Mouse (Mus musculus): ENCODE measurements around the gene Acad12. TPM values are rescaled to one million over a fixed set of nuclear protein-coding genes. Genes with fewer than 3 reads are reported as not detected.

Acad12 gene
- 6.9 TPM for polyA plus RNA-seq (2015; fragmentation: Illumina TruSeq; extraction: RNeasy Lipid Tissue Mini Kit (QIAGEN cat#74804); ENCODE audit: insufficient read depth, low replicate concordance)

DNA sequence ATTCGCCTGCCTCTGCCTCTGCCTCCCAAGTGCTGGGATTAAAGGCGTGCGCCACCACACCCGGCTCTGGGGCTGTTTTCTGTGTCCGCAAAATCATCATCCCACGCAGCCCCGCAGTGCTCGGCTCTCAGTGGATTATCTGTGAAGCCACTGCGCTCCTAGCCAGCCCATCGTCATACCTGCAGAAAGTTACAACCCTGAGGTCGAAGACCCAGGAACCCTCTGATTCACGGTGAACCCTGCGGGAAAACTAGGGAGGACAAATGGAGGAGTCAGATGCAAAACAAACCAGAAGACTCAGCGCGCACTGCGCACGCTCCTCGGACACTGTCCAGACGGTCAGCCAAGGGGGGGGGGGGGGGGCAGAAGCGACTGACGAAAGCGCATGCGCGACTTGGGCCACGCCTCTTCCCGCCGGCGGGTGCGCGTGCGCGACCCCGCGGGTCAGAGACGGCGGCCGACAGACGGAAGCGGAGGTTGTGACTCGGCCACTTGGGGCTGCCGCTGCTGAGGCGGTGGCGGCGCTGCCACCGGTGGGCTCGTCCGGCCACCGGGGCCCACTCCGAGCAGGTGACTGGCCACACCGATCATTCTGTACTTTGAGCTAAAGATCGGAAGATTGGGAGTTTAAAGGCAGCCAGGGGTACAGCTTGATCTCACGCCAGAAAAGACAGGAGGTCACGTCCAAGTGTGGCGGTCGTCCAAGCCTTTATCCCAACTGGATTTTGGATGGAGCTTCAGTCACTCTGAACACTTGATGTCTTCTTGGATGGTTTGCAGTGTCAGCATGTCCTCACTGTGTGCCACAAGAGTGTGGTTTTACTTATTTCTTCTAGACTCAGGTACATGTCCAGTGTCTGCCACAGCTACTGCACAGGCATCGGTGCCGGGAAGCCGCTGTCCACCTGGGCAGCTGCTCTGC is at the start of gene Acad12:
Gene Acad12 (minus strand): TSS at position 347 of the 922 bp plus-strand sequence.

GRCm38 (mm10) chr5:121660059-121660896 is 41.5 kb upstream of the Acad12 start, which contains the start of the genes Acad10 and Brap:
Gene Acad10 (minus strand): TSS chr5:121660514.
Gene Brap (plus strand): TSS chr5:121660563.

DNA sequence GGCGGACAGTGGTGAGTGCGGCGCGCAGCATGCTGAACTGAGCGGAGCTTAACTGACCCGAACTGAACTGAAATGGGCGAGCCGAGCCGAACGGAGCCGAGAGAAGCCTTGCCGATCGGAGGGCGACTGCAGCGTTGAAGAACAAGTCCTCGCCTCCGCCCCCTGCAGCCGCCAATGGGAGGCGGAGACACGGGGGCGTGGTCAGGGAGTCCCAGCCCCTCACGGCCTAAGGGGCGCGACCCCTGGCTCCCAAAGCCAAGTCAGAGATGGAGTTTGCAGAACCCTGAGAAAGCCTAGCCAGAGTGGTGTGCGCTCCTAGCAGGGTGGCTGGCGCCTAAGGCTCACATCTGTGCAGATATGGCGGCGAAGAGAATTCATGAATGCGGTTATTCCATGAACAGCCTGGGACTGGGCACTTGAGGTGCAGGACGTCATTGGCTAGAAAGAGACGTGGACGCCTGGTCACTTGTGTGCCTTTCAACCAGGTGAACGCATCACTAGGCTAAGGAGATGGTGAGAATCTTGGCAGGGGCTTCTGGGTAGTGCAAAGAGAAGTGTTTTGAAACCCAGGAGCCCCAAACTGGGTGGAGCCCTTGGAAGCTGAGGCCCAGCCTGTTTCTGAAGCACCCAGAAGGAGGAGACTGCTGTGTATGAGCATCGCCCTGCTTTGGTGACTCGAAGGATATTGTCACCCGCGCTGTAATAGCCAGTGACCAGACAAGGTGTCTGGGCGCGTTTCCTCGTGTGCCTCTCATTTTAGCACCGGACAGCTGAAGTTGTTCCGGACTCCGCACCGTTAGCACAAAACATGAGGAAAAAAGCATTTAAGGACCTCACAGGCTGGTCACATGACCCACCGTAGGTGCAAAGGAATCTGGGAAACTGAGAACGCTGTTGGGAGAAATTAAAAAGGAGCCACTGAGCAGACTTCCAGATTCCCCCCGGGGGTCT is 25.0 kb downstream of the Acad12 start, which contains the start of gene Aldh2:
Gene Aldh2 (minus strand): TSS at position 374 of the 951 bp plus-strand sequence.

Other genes starting within 250 kb of the Acad12 start
- gene Trafd1, start 233.3 kb downstream of the Acad12 start, polyA plus RNA-seq (2015; fragmentation: Illumina TruSeq; extraction: RNeasy Lipid Tissue Mini Kit (QIAGEN cat#74804); ENCODE audit: insufficient read depth, low replicate concordance): 96.6 TPM
- 31.1 TPM for gene Naa25, start 221.0 kb downstream of the Acad12 start, polyA plus RNA-seq (2015; fragmentation: Illumina TruSeq; extraction: RNeasy Lipid Tissue Mini Kit (QIAGEN cat#74804); ENCODE audit: insufficient read depth, low replicate concordance)
- 0.15 TPM for gene Tmem116, start 167.0 kb downstream of the Acad12 start, polyA plus RNA-seq (2015; fragmentation: Illumina TruSeq; extraction: RNeasy Lipid Tissue Mini Kit (QIAGEN cat#74804); ENCODE audit: insufficient read depth, low replicate concordance)
- gene Erp29, start 166.4 kb downstream of the Acad12 start, polyA plus RNA-seq (2015; fragmentation: Illumina TruSeq; extraction: RNeasy Lipid Tissue Mini Kit (QIAGEN cat#74804); ENCODE audit: insufficient read depth, low replicate concordance): 160 TPM
- not detected for gene Adam1b, start 115.5 kb downstream of the Acad12 start, polyA plus RNA-seq (2015; fragmentation: Illumina TruSeq; extraction: RNeasy Lipid Tissue Mini Kit (QIAGEN cat#74804); ENCODE audit: insufficient read depth, low replicate concordance)
- gene Adam1a, start 73.5 kb downstream of the Acad12 start, polyA plus RNA-seq (2015; fragmentation: Illumina TruSeq; extraction: RNeasy Lipid Tissue Mini Kit (QIAGEN cat#74804); ENCODE audit: insufficient read depth, low replicate concordance): 9.4 TPM
- not detected for gene Gm42878, start 73.5 kb downstream of the Acad12 start, polyA plus RNA-seq (2015; fragmentation: Illumina TruSeq; extraction: RNeasy Lipid Tissue Mini Kit (QIAGEN cat#74804); ENCODE audit: insufficient read depth, low replicate concordance)
- 119 TPM for gene Mapkapk5, start 73.0 kb downstream of the Acad12 start, polyA plus RNA-seq (2015; fragmentation: Illumina TruSeq; extraction: RNeasy Lipid Tissue Mini Kit (QIAGEN cat#74804); ENCODE audit: insufficient read depth, low replicate concordance)
- 192 TPM for gene Aldh2, start 25.1 kb downstream of the Acad12 start, polyA plus RNA-seq (2015; fragmentation: Illumina TruSeq; extraction: RNeasy Lipid Tissue Mini Kit (QIAGEN cat#74804); ENCODE audit: insufficient read depth, low replicate concordance)
- 3.7 TPM for gene Acad10, start 41.6 kb upstream of the Acad12 start, polyA plus RNA-seq (2015; fragmentation: Illumina TruSeq; extraction: RNeasy Lipid Tissue Mini Kit (QIAGEN cat#74804); ENCODE audit: insufficient read depth, low replicate concordance)
- gene Brap, start 41.6 kb upstream of the Acad12 start, polyA plus RNA-seq (2015; fragmentation: Illumina TruSeq; extraction: RNeasy Lipid Tissue Mini Kit (QIAGEN cat#74804); ENCODE audit: insufficient read depth, low replicate concordance): 47.5 TPM
- 57.8 TPM for gene Atxn2, start 92.4 kb upstream of the Acad12 start, polyA plus RNA-seq (2015; fragmentation: Illumina TruSeq; extraction: RNeasy Lipid Tissue Mini Kit (QIAGEN cat#74804); ENCODE audit: insufficient read depth, low replicate concordance)
- gene Sh2b3, start 218.7 kb upstream of the Acad12 start, polyA plus RNA-seq (2015; fragmentation: Illumina TruSeq; extraction: RNeasy Lipid Tissue Mini Kit (QIAGEN cat#74804); ENCODE audit: insufficient read depth, low replicate concordance): 79.7 TPM
- gene Pheta1, start 230.0 kb upstream of the Acad12 start, polyA plus RNA-seq (2015; fragmentation: Illumina TruSeq; extraction: RNeasy Lipid Tissue Mini Kit (QIAGEN cat#74804); ENCODE audit: insufficient read depth, low replicate concordance): 0.97 TPM